Mouse (Mus musculus) kidney, postnatal 0 days (tissue): ENCODE data around the gene Rnf215. TPM values are rescaled to one million over a fixed set of nuclear protein-coding genes. Genes with fewer than 3 reads are reported as not detected.
A peak's percentile ranks its signal among the peaks of the same experiment; 100 is the strongest.

Source experiments
- ATAC-seq: fragments of 200-750 bp; cut with Nextera tagmentation; replicated peaks from 2 replicates; pipeline ENCODE4 v1.8.0; 2017; ENCODE audit warnings: low read depth, moderate number of reproducible peaks, moderate TSS enrichment, moderate library complexity; ENCODE audit not compliant: low FRiP score
- DNase-seq: peaks from one replicate; pipeline ENCODE4 v3.0.0-alpha.2; 2016; ENCODE audit warnings: low spot score
- H3K27ac ChIP-seq: fragments of 300-500 bp; sonication (generic); 2 replicates; pipeline ENCODE4 v1.5.1; 2014; ENCODE audit warnings: mild to moderate bottlenecking
- H3K27me3 ChIP-seq: fragments of 300-500 bp; sonication (generic); 2 replicates; pipeline ENCODE4 v1.6.1; 2014; ENCODE audit warnings: low read length, mixed read lengths; ENCODE audit not compliant: insufficient read depth
- H3K36me3 ChIP-seq: fragments of 300-500 bp; sonication (generic); 2 replicates; pipeline ENCODE4 v1.6.1; 2014; ENCODE audit warnings: low read length, mixed read lengths; ENCODE audit not compliant: insufficient read depth
- H3K4me1 ChIP-seq: fragments of 300-500 bp; sonication (generic); replicated peaks from 2 replicates; pipeline ENCODE4 v1.6.1; 2014; ENCODE audit warnings: antibody characterized with exemption, low read length, mixed read lengths; ENCODE audit not compliant: insufficient read depth
- H3K4me2 ChIP-seq: fragments of 300-500 bp; sonication (generic); 2 replicates; pipeline ENCODE4 v1.6.1; 2014; ENCODE audit warnings: mild to moderate bottlenecking, low read length, moderate library complexity, mixed read lengths
- H3K4me3 ChIP-seq: fragments of 300-500 bp; sonication (generic); replicated peaks from 2 replicates; pipeline ENCODE4 v1.5.1; 2014; ENCODE audit warnings: low read depth, low read length
- H3K9ac ChIP-seq: fragments of 300-500 bp; sonication (generic); 2 replicates; pipeline ENCODE4 v1.6.1; 2014; ENCODE audit warnings: low read depth, low read length
- H3K9me3 ChIP-seq: fragments of 300-500 bp; sonication (generic); replicated peaks from 2 replicates; pipeline ENCODE4 v1.6.1; 2016; ENCODE audit warnings: low read length, inconsistent platforms, mixed read lengths
- CTCF ChIP-seq: IDR thresholded peaks from 2 replicates; pipeline ENCODE4 v1.5.1; 2016; ENCODE audit warnings: antibody characterized with exemption, low read depth, mild to moderate bottlenecking, moderate library complexity
- WGBS: fragments of 180-500 bp; shearing (Covaris S2); extraction: QIAGEN DNeasy Blood & Tissue Kit; methylation state at CpG from one replicate; pipeline ENCODE4 v1.1.7; 2014; 5-methylcytosine and 5-hydroxymethylcytosine counted together
- polyA plus RNA-seq: library from polyadenylated mRNA; unstranded; fragments of >200 nt; fragmentation: Nextera tagmentation; extraction: Ambion mirVana; gene quantifications from 2 replicates; pipeline ENCODE4 v1.2.1, GENCODE M21; 2015

Gene Rnf215
- polyA plus RNA-seq, 1 experiment from 2014 or later = 29.8 TPM

DNA sequence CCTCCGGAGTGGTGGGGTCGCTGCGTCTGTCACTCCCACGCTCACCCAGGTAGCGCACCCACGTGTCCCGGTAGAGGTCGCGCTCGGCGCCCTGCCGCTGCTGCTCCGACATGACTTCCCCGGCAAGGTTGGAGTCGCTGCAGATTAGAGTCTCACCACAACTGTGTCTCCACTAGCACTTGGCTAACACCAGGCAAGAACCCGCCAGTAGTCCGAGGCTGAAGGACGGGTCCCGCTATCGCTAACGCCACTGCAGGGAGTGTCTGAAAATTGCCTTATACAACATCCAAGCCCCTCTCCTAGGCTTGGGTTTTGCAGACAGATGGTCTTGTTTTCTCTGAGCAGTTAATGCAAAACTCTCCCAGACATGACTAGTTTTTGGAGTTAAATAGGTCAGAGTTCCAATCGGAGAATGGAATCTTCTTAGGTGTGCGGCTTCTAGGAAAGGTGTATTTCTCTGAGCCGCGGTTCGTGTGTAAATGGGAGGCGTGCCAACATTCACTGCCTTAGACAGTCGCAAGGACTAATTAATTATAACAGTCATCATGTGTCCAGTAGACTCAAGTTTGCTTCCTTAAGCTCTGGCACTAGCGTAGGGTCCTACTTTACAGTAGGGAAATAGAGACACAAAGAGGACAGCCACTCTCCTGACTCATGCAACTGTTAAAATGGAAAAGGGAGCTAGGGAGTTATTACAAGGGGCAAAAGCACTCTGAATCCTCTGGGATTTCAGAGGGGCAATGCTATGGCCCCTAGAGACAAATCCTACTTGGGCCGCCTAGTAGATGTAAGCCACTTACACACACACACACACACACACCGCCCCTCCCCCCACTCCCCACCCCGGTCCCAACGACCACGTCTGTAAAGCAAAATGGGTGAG is 39.6 kb upstream of the Rnf215 start, which contains the start of gene Mtfp1:
Mtfp1 (minus strand) TSS at position 275 of the 883 bp plus-strand sequence.
- 5% methylated on average over 34 of the region's 34 CpGs for WGBS

DNA sequence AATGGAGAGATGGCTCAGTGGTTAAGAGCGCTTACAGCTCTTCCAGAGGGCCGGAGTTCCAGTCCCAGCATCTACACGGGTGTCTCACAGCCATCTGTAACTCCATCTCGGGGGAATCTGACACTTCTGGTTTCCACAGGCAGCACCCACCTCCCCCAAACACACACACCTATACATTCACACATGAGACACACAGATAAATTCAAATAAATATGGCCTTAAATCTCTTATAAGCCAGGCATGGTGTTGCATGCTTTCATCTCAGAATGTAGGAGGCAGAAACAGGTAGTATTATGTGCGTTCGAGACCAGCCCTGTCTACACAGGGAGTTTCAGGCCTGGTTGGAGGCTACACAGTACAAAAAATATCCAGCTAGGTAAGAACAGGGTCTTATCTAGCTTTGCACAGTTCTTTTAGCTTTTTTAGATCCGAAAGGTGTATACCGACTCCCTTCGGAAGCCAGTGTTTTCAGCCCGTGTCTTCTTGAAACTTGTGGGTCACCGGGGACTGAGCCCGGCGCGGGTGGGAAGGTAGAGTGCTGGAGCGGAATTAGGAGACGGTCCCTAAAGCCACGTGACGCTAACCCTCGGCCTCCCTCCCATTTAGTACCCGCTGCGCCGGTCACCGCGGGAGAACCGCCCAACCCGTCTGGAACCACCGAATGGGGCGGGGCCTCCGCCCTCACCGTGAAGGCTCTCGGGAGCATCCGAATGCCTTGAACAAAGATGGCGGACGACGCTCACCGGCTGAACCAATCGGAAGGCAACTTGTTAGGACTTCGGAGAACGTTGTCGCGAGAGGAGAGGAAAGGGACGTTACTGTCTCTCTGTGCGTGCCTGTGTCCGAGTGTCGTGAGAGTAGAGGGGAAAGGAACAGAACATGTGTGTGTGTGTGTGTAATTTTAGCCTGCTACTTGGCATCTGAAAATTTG is 38.7 kb upstream of the Rnf215 start:
- peaks cover 13% of the 10 kb centered on the region; the same call in 1 of the 2 replicates for H3K4me1 ChIP-seq
- 3% methylated on average over 45 of the region's 45 CpGs for WGBS
- no peak for TF ChIP-seq CTCF
- no peaks in the 10 kb centered on the region for H3K9me3 ChIP-seq
- ATAC-seq (peak; percentile 95), DNase-seq (peak; percentile 99)
- peak overlapping the region; percentile 65 for H3K9ac ChIP-seq
- H3K4me3 ChIP-seq = peak overlapping the region; percentile 36
- peak overlapping the region; percentile 87 for H3K27ac ChIP-seq
- H3K4me2 ChIP-seq = peak overlapping the region; percentile 80
- H3K27me3 ChIP-seq = no peaks in the 10 kb centered on the region
- no peaks in the 10 kb centered on the region for H3K36me3 ChIP-seq

More for the DNA sequence above, 39.6 kb upstream of the Rnf215 start, which contains the start of gene Mtfp1:
- Histone ChIP-seq H3K9me3 (no peaks in the 10 kb centered on the region), H3K27ac (peak within 1 kb of the TSS; percentile 81), H3K4me3 (peak within 1 kb of the TSS; percentile 46), H3K9ac (peak within 1 kb of the TSS; percentile 63), H3K4me2 (peak within 1 kb of the TSS; percentile 80), H3K27me3 (no peaks in the 10 kb centered on the region), H3K4me1 (peaks cover 13% of the 10 kb centered on the region; the same call in 1 of the 2 replicates), H3K36me3 (no peaks in the 10 kb centered on the region)
- DNase-seq (peak; percentile 84), ATAC-seq (0 out of 2 replicates have a peak, but pooled peaks have one; percentile 7)
- no peak for TF ChIP-seq CTCF

DNA sequence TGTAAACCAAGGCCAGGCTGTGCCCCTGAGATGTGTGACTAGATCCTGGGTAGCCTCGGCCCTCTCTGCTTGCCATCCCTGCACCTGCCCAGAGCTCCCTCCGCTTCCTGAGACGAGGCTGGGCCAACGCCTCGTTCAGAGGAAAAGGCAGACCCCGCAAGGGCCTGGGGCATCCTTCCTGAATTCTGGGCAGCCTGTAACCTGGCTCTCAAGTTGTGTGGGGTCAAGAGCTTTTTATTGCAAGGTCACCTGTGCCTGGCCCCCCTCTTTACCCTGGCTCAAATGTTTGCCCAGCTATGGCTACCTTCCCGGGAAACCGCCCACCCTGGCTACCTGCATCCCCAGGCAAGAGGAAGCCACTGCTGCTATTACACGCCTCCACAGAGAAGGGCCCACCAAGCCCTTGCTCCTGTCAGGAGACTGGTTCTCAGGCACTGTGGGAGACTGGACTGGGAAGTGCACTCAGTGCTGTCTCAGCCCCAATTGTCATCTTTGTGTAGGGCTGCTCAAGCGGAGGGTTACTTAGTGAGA is 37.8 kb upstream of the Rnf215 start:
- Histone ChIP-seq H3K27ac (peak overlapping the region; percentile 87), H3K27me3 (no peaks in the 10 kb centered on the region), H3K9ac (peak overlapping the region; percentile 65), H3K4me3 (peak overlapping the region; percentile 36), H3K4me2 (peak overlapping the region; percentile 80), H3K9me3 (no peaks in the 10 kb centered on the region), H3K4me1 (peaks cover 13% of the 10 kb centered on the region; the same call in 1 of the 2 replicates), H3K36me3 (no peaks in the 10 kb centered on the region)
- peak; percentile 14; the same call in 1 of the 2 replicates for ATAC-seq
- TF ChIP-seq CTCF = no peak
- no peak for DNase-seq
- WGBS = 32% methylated on average over 10 of the region's 10 CpGs

DNA sequence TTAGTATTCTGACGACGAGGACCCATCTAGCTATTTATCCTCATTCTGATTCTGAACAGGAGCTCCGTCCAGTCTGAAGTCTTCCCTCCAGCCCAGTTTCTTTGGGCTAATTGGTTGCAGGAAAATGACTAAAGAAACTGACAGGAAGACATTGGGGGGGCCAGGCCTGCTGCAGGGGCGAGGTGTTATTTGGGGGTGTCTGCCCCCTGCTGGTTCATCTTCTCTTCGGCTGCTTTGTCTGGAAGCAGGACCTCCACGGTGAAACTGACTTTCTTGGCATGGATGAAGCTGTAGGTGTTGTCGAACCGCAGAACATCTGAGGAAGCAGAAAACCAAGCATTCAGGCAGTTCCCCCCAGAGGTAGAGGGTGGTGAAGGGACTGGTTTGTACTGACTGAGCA is 36.9 kb upstream of the Rnf215 start:
- Histone ChIP-seq H3K4me2 (no peak overlapping the region), H3K4me1 (peaks cover 13% of the 10 kb centered on the region; the same call in 1 of the 2 replicates), H3K9ac (no peak overlapping the region), H3K27me3 (no peaks in the 10 kb centered on the region), H3K9me3 (no peaks in the 10 kb centered on the region), H3K36me3 (no peaks in the 10 kb centered on the region), H3K4me3 (no peak overlapping the region), H3K27ac (no peak overlapping the region)
- ATAC-seq = no peak
- DNase-seq = no peak
- peak; percentile 37; the same call in 1 of the 2 replicates for TF ChIP-seq CTCF
- 67% methylated on average over 8 of the region's 8 CpGs for WGBS

DNA sequence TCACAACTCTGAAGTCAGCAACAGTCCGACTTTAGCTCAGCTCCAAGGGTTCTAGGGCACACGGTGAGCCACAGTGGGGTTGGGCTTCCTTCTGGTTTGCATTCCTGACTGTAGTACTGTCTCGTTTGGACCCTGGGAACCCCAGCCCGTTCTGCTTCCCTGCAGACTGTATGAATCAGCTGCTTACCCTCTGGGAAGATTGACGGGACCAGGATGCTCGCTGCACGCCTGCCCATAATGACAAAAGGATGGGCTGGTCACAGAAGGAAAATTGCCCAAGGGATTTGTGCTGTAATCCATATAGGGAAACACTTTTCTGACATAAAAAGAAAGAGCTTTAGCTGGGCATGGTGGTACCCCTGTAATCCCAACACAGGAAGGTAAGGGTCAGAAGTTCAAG is 36.2 kb upstream of the Rnf215 start:
- Histone ChIP-seq H3K9me3 (no peaks in the 10 kb centered on the region), H3K27ac (no peak overlapping the region), H3K9ac (no peak overlapping the region), H3K36me3 (no peaks in the 10 kb centered on the region), H3K4me2 (no peak overlapping the region), H3K4me1 (peaks cover 13% of the 10 kb centered on the region; the same call in 1 of the 2 replicates), H3K4me3 (no peak overlapping the region), H3K27me3 (no peaks in the 10 kb centered on the region)
- DNase-seq = no peak
- 75% methylated on average over 7 of the region's 7 CpGs for WGBS
- TF ChIP-seq CTCF = no peak
- no peak for ATAC-seq

DNA sequence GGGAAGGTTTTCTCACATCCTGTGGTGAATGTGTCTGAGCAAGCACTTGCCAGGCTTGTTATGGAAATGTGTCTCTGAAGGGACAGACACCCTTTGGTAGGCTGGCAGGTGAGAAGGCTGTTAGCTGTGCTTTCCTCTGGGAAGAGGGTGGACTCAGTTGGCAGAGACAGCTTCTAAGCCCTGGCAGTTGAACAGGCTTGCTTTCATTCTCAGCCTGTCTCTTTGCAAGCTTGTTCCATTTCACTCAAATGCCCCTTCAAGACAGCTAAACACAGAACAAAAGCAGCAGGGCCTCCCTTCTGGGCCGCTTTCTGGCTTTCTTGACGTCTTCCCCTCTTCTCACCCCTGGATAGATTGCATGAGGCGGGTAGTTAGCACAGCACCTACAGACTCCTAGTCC is 35.6 kb upstream of the Rnf215 start:
- DNase-seq (no peak), ATAC-seq (no peak)
- peaks cover 13% of the 10 kb centered on the region; the same call in 1 of the 2 replicates for H3K4me1 ChIP-seq
- WGBS = 71% methylated on average over 3 of the region's 3 CpGs
- no peaks in the 10 kb centered on the region for H3K27me3 ChIP-seq
- no peaks in the 10 kb centered on the region for H3K9me3 ChIP-seq
- no peak overlapping the region for H3K27ac ChIP-seq
- no peak overlapping the region for H3K4me3 ChIP-seq
- no peaks in the 10 kb centered on the region for H3K36me3 ChIP-seq
- TF ChIP-seq CTCF = no peak
- no peak overlapping the region for H3K4me2 ChIP-seq
- no peak overlapping the region for H3K9ac ChIP-seq
